ENCODE assay signal across 7 mouse cellular contexts in the genomic region with DNA sequence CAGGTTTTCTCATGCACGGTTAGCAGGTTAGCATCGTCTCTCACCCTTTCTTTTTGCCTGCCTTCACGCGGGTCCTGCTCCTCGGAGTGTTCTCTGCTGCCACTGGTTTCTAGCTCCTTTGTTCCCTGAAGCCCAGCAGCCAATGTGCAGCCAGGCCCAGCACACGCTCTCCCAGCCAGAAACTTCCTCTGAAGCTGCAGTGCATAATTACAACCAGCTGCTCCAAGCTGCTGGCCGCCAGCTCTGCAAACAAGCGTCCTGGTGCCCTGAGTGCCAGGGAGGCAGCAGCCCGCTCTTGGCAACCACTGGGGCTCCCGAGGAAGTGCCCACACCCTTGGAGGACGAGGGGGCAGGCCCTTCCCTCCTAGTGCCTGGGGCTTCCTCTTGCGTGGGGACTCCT.
DNase-seq lines count a peak whose midpoint lies in the region; ATAC-seq and TF ChIP-seq lines count a peak whose summit lies in the region.

No protein-coding gene starts in this region.

- intact Hi-C loops in left cerebral cortex, postnatal 25 days (cut with DNase I), result loop anchor here (5.0 kb wide), 1 partner anchor 77 kb away; no protein-coding TSS in a partner anchor

- TF ChIP-seq CTCF in small intestine, adult 2 months (IDR thresholded peaks at IDR 0.05; ENCODE audit: extremely low read depth, insufficient read length, insufficient replicate concordance, low read depth, low read length), result no peak

- H3K4me1 ChIP-seq in intestine, embryonic 15.5 days (replicated peaks), result peaks cover 18% of the 10 kb centered on the region
- peaks cover 10% of the 10 kb centered on the region for H3K4me1 ChIP-seq in small intestine, adult 2 months (ENCODE audit: control insufficient read depth, insufficient read depth, insufficient read length, low read length)

- no peak for TF ChIP-seq POLR2A in small intestine, adult 2 months (IDR thresholded peaks at IDR 0.05; ENCODE audit: low read depth, low read length)

- H3K27ac ChIP-seq in intestine, embryonic 15.5 days, result peak overlapping the region; percentile 94
- peak overlapping the region; percentile 51 for H3K27ac ChIP-seq in small intestine, adult 2 months (ENCODE audit: insufficient read depth, low read depth, low read length)

- H3K4me2 ChIP-seq in intestine, embryonic 15.5 days (replicated peaks), result peak overlapping the region; percentile 48

- H3K9me3 ChIP-seq in intestine, embryonic 15.5 days, result no peaks in the 10 kb centered on the region

- 11% methylated on average over 12 of the region's 12 CpGs for WGBS in intestine, embryonic 15.5 days
- 4% methylated on average over 12 of the region's 12 CpGs for WGBS in small intestine, adult 2 months

- peak; percentile 86 for ATAC-seq in granulocyte monocyte progenitor cell, adult 5-6 weeks (replicated peaks; ENCODE audit: poor library complexity, severe bottlenecking)
- peak; percentile 78 for ATAC-seq in intestine, embryonic 15.5 days

- H3K4me3 ChIP-seq in intestine, embryonic 15.5 days (replicated peaks), result no peak overlapping the region
- no peak overlapping the region for H3K4me3 ChIP-seq in small intestine, adult 2 months (ENCODE audit: low read depth, low read length)

- DNase-seq in adrenal gland, postnatal 36 days, result peak; percentile 28 to 62
- peak; percentile 83 for DNase-seq in embryo, embryonic 9.5 days (ENCODE audit: extremely low spot score)
- peak; percentile 42 to 75 for DNase-seq in left cerebral cortex, postnatal 25 days (ENCODE audit: low spot score in 2 of 2)
- peak; percentile 89 for DNase-seq in mesoderm, embryonic 11.5 days (ENCODE audit: low read depth, low spot score)

- no peaks in the 10 kb centered on the region for H3K27me3 ChIP-seq in intestine, embryonic 15.5 days (replicated peaks)
- no peaks in the 10 kb centered on the region for H3K27me3 ChIP-seq in small intestine, adult 2 months (ENCODE audit: control insufficient read depth, insufficient read depth, low read length)

- H3K36me3 ChIP-seq in intestine, embryonic 15.5 days, result no peaks in the 10 kb centered on the region
- H3K36me3 ChIP-seq in small intestine, adult 2 months (ENCODE audit: control insufficient read depth, insufficient read depth, low read length), result no peaks in the 10 kb centered on the region

- H3K9ac ChIP-seq in intestine, embryonic 15.5 days, result peak overlapping the region; percentile 39; the same call in 1 of the 2 replicates
